Mouse (Mus musculus) kidney, postnatal 10 days (tissue): Measurements from ENCODE around the gene Ccdc88a.

Experiments used
- DNase-seq: peaks from one replicate; pipeline ENCODE4 v3.0.0; 2021; ENCODE audit warnings: mixed read lengths

The Ccdc88a gene

GRCm38 (mm10) chr11:29373396-29374273, at the start of gene Ccdc88a:
Gene Ccdc88a, plus strand, starts transcription at chr11:29373658.
- DNase-seq: peak; percentile 98

- DNase-seq: no peak
Observed at GRCm38 (mm10) chr11:29335505-29335904, 38.0 kb upstream of the Ccdc88a start.

GRCm38 (mm10) chr11:29341259-29341658, 32.2 kb upstream of the Ccdc88a start:
- no peak for DNase-seq

- no peak for DNase-seq
Observed at GRCm38 (mm10) chr11:29344891-29345657, 28.4 kb upstream of the Ccdc88a start.

- DNase-seq: no peak
Observed at GRCm38 (mm10) chr11:29345673-29346286, 27.7 kb upstream of the Ccdc88a start.

- DNase-seq: no peak
Observed at GRCm38 (mm10) chr11:29350891-29351290, 22.6 kb upstream of the Ccdc88a start.

- no peak for DNase-seq
Observed at GRCm38 (mm10) chr11:29352214-29352613, 21.2 kb upstream of the Ccdc88a start.

- DNase-seq: no peak
Observed at GRCm38 (mm10) chr11:29368161-29368560, 5.3 kb upstream of the Ccdc88a start.

GRCm38 (mm10) chr11:29373050-29373395, 435 bp upstream of the Ccdc88a start:
- DNase-seq: no peak

- no peak for DNase-seq
Observed at GRCm38 (mm10) chr11:29374274-29374656, 807 bp downstream of the Ccdc88a start.

- no peak for DNase-seq
Observed at GRCm38 (mm10) chr11:29376635-29377034, 3.2 kb downstream of the Ccdc88a start.

GRCm38 (mm10) chr11:29378751-29379150, 5.3 kb downstream of the Ccdc88a start:
- no peak for DNase-seq

GRCm38 (mm10) chr11:29383493-29383892, 10.0 kb downstream of the Ccdc88a start:
- no peak for DNase-seq

- no peak for DNase-seq
Observed at GRCm38 (mm10) chr11:29384001-29384400, 10.5 kb downstream of the Ccdc88a start.

GRCm38 (mm10) chr11:29384617-29385016, 11.2 kb downstream of the Ccdc88a start:
- DNase-seq: no peak

- no peak for DNase-seq
Observed at GRCm38 (mm10) chr11:29389913-29390312, 16.5 kb downstream of the Ccdc88a start.

- no peak for DNase-seq
Observed at GRCm38 (mm10) chr11:29395135-29395746, 21.8 kb downstream of the Ccdc88a start.

GRCm38 (mm10) chr11:29400374-29400773, 26.9 kb downstream of the Ccdc88a start:
- no peak for DNase-seq

- no peak for DNase-seq
Observed at GRCm38 (mm10) chr11:29406292-29406691, 32.8 kb downstream of the Ccdc88a start.

GRCm38 (mm10) chr11:29423496-29423895, 50.0 kb downstream of the Ccdc88a start:
- DNase-seq: no peak

GRCm38 (mm10) chr11:29428774-29429173, 55.3 kb downstream of the Ccdc88a start:
- no peak for DNase-seq

GRCm38 (mm10) chr11:29431011-29431410, 57.6 kb downstream of the Ccdc88a start:
- no peak for DNase-seq

GRCm38 (mm10) chr11:29448741-29449140, 75.3 kb downstream of the Ccdc88a start:
- DNase-seq: no peak
